7 mouse cellular contexts compared by ENCODE assay signal in the genomic region with DNA sequence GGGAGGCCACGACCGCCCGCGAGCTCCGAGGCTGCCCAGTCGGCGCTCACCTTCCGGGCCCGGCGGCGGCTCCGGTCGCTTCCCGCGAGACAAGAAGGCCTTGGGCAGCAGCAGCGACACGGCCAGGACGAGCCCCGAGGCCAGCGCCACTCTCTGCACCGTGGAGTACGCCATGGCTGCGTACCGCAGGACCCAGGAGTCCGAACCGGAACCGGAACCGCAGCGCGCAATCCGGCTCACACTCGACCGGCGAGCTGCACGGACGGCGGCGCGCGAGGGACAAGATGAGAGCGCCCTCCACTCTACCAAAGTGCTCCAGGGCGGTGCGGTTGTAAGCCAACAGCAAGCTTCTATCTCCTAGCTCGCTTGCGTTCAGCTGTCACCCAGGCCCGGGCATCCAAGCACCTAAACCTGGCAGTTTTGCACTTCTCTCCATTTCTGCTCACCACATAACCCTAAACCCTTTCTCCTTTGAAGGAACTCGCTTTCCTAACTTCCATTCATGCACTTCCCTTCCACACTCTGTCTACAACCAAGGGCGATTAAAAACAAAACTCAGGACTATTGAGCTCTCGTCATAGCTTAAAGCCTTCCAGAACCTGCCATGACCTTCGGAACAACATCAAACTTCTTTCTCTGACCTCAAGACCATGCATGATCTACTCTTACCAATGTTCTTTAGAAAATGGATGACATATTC. TPM values are rescaled to one million over a fixed set of nuclear protein-coding genes. Genes with fewer than 3 reads are reported as not detected.
DNase-seq lines count a peak whose midpoint lies in the region; ATAC-seq and TF ChIP-seq lines count a peak whose summit lies in the region.

A gene (minus strand): TSS at position 219 of the 700 bp plus-strand sequence.

- peak within 1 kb of the TSS; percentile 31 for H3K4me3 ChIP-seq in bone marrow, adult 2 months (replicated peaks; ENCODE audit: control insufficient read depth, low read depth, low read length)
- H3K4me3 ChIP-seq in cortical plate, adult 2 months (ENCODE audit: insufficient read depth, low read length) = peak within 1 kb of the TSS; percentile 36
- H3K4me3 ChIP-seq in hindbrain, postnatal 0 days (ENCODE audit: low read length) = peak within 1 kb of the TSS; percentile 77

- H3K4me2 ChIP-seq in hindbrain, postnatal 0 days (ENCODE audit: low read depth, low read length) = peak within 1 kb of the TSS; percentile 61

- TF ChIP-seq POLR2A in bone marrow, adult 2 months (IDR thresholded peaks at IDR 0.05; ENCODE audit: borderline replicate concordance, control insufficient read depth, low read depth, low read length) = no peak
- peak; percentile 67 for TF ChIP-seq POLR2A in cortical plate, adult 2 months (IDR thresholded peaks at IDR 0.05; ENCODE audit: extremely low read depth, insufficient read depth, low read length)

- ATAC-seq in hindbrain, postnatal 0 days = peak; percentile 97

- no peak for TF ChIP-seq CTCF in bone marrow, adult 2 months (IDR thresholded peaks at IDR 0.05; ENCODE audit: control insufficient read depth, insufficient read depth, low read length)
- TF ChIP-seq CTCF in cortical plate, adult 2 months (IDR thresholded peaks at IDR 0.05; ENCODE audit: extremely low read depth, insufficient read depth, low read length) = no peak
- TF ChIP-seq CTCF in hindbrain, postnatal 0 days (IDR thresholded peaks at IDR 0.05; ENCODE audit: low read depth) = peak; percentile 25; the same call in 1 of the 2 replicates

- H3K36me3 ChIP-seq in hindbrain, postnatal 0 days (ENCODE audit: insufficient read depth, low read length) = no peaks in the 10 kb centered on the region

- DNase-seq in gastrocnemius, postnatal 10 days = peak; percentile 14
- peak; percentile 90 for DNase-seq in hindbrain, postnatal 0 days (ENCODE audit: low spot score)
- peak; percentile 93 to 95 for DNase-seq in left cerebral cortex, adult 18-20 months (ENCODE audit: low spot score in 2 of 2)
- peak; percentile 11 to 37 for DNase-seq in lung, postnatal 4 days
- peak; percentile 90 to 92 for DNase-seq in right cerebral cortex, postnatal 36 days (ENCODE audit: low spot score in 2 of 2)

- peak within 1 kb of the TSS; percentile 76 for H3K9ac ChIP-seq in hindbrain, postnatal 0 days (replicated peaks; ENCODE audit: low read length)

- H3K4me1 ChIP-seq in bone marrow, adult 2 months (ENCODE audit: control insufficient read depth, insufficient read depth, low read length) = no peaks in the 10 kb centered on the region
- H3K4me1 ChIP-seq in cortical plate, adult 2 months (ENCODE audit: control insufficient read depth, insufficient read depth, low read length) = peaks cover 2% of the 10 kb centered on the region; the same call in 1 of the 2 replicates
- H3K4me1 ChIP-seq in hindbrain, postnatal 0 days (ENCODE audit: insufficient read depth, low read length) = peaks cover 8% of the 10 kb centered on the region

- no peaks in the 10 kb centered on the region for H3K9me3 ChIP-seq in hindbrain, postnatal 0 days (ENCODE audit: low read length)

- H3K27ac ChIP-seq in bone marrow, adult 2 months (ENCODE audit: control insufficient read depth, insufficient read depth, low read depth, low read length, poor library complexity) = no peak within 1 kb of the TSS; the same call in 1 of the 2 replicates
- no peak within 1 kb of the TSS for H3K27ac ChIP-seq in cortical plate, adult 2 months (ENCODE audit: insufficient read depth, low read length)
- peak within 1 kb of the TSS; percentile 71 for H3K27ac ChIP-seq in hindbrain, postnatal 0 days

- whole genome bisulfite sequencing in bone marrow, adult 2 months = 5% methylated on average over 50 of the region's 50 CpGs
- WGBS in hindbrain, postnatal 0 days = 4% methylated on average over 46 of the region's 50 CpGs

- no peaks in the 10 kb centered on the region for H3K27me3 ChIP-seq in hindbrain, postnatal 0 days (ENCODE audit: insufficient read depth, low read length)

RNA-seq across cellular contexts. Expression of the gene that starts here (rescaled TPM):
- 2.4 TPM in 1 of 2 replicates, not detected in the other for polyA plus RNA-seq in bone marrow, adult 2 months (2011; ENCODE audit: insufficient read depth, insufficient read length, low replicate concordance, missing spikeins)
- polyA plus RNA-seq in cortical plate, adult 2 months (2012; rRNA removed) = 42.7 and 42.8 TPM in 2 replicates
- 1 to 10 TPM; 1.1 to 1.4 TPM for total RNA-seq in gastrocnemius, postnatal 10 days (2021)
- 33.8 and 41.9 TPM in 2 replicates for total RNA-seq in hindbrain, postnatal 0 days (2014; rRNA removed)
- 40.0 and 41.0 TPM in 2 replicates for polyA plus RNA-seq in hindbrain, postnatal 0 days (2015; fragmentation: Nextera tagmentation; extraction: Ambion mirVana)
- total RNA-seq in left cerebral cortex, adult 18-20 months (2021) = 10 to 100 TPM; 61.5 to 65.4 TPM

Comparison
In these comparisons a context has a peak if more than half of its experiments do, and no peak if none do; other contexts are left out.
1. RNA of the gene that starts here (total RNA-seq): 61.5 to 65.4 TPM in left cerebral cortex, adult 18-20 months and 33.8 to 41.9 TPM in hindbrain, postnatal 0 days; 1.1 to 1.4 TPM in gastrocnemius, postnatal 10 days; every median in the first group is over 10 times any median in the second.
2. RNA of the gene that starts here (polyA plus RNA-seq): 42.7 to 42.8 TPM in cortical plate, adult 2 months and 40.0 to 41.0 TPM in hindbrain, postnatal 0 days; 2.4 TPM in bone marrow, adult 2 months; every median in the first group is over 10 times any median in the second.
3. DNase-seq: peak in every context shown above with its lines; median percentile 94 in left cerebral cortex, adult 18-20 months; 91 in right cerebral cortex, postnatal 36 days; 90 in hindbrain, postnatal 0 days; 24 in lung, postnatal 4 days; 14 in gastrocnemius, postnatal 10 days.
4. Peak in every context shown above with its lines, with median percentiles within 50 percentile points of each other: H3K4me3 ChIP-seq.